Mouse (Mus musculus): ENCODE measurements around the gene Reep6.

Reep6 gene

GRCm38 (mm10) chr10:80348981-80349380 lies 19.2 kb downstream of the Reep6 start:
- no peak for DNase-seq (ENCODE audit: extremely low spot score, low read depth, low spot score)

DNA sequence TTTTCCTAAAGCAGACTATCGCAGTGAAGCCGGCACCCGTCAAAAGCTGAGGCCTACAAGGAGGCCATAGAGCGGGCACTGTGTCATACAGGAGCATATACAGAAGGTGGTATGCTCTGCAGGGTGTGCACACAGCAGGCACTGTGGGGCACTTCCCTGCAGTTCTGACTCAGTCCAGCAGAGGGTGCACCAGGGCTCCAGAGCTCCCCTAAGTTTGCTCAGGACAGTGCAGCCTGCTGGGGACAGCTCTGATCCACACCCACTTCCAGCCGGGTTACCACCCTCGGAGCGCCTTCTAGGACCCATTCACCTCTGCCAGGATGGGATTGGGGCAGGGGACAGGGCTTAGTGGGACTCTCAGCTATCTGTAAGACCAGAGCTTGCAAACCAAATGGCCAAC lies 20.5 kb downstream of the Reep6 start:
- DNase-seq (ENCODE audit: extremely low spot score, low read depth, low spot score) = peak; percentile 69

GRCm38 (mm10) chr10:80351896-80352295 lies 22.1 kb downstream of the Reep6 start:
- no peak for DNase-seq (ENCODE audit: extremely low spot score, low read depth, low spot score)

DNA sequence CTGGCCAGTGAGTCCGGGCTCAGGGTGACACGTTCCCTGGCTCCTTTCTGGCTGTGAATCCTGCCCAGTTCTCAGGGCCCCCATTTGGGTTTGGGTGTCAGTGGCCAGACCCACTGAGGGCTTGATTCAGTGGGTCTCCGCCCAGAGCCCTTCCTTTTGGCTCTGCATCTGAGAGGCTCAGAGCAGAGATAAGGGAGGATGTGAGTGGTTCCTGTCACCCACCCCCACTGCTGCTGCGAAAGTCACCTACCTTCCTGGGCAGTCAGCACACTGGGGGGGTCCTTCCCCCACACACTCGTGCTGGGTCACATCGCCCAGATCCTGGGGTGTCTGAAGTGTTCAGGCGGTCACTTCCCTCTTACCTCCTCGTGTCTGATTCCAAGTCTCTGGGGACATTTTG lies 23.0 kb downstream of the Reep6 start:
- no peak for DNase-seq (ENCODE audit: extremely low spot score, low read depth, low spot score)

DNA sequence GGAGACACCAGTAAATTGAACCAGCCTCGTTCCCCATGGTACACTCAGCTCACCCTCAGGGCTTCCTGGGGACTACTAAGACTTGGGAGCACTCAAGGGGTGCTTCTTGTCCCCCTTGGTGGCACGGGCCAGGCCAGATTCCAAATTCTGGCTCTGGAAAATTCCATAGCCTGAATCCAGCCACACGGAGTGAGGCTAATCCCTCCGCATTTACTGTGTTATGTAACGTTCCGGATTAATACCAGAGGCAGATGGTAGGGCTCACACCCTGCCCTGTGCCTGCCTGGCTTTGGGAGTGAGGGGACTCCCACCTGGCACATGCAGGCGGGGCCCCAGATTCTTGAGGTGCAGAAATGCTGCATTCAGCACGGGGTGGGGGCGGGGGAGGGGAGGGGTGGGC lies 25.7 kb downstream of the Reep6 start:
- DNase-seq (ENCODE audit: extremely low spot score, low read depth, low spot score) = no peak

GRCm38 (mm10) chr10:80356001-80356682 lies 26.4 kb downstream of the Reep6 start, which contains the start of gene Plk5:
Gene Plk5 (plus strand): TSS chr10:80356459.
- no peak for DNase-seq (ENCODE audit: extremely low spot score, low read depth, low spot score)

DNA sequence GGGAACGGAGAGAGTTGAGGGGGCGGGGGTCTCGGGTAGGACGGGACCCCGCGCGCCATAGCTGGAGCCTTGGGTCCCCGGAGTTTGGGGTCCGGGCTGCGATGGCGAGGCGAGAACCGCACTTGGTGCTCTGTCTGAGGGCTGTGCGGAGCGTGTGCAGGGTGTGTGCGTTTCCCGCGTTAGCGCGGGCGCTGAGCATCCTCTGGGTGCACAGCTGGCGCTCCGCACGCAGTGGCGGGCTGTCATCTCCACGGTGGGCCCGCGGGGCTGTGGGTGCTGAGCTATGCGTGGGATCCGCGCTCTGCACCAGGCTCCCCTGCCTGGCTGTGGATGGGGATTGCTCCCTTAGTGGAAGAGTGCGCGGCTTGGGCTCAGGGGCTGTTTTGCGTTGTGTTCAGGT lies 27.0 kb downstream of the Reep6 start:
- DNase-seq (ENCODE audit: extremely low spot score, low read depth, low spot score) = no peak

DNA sequence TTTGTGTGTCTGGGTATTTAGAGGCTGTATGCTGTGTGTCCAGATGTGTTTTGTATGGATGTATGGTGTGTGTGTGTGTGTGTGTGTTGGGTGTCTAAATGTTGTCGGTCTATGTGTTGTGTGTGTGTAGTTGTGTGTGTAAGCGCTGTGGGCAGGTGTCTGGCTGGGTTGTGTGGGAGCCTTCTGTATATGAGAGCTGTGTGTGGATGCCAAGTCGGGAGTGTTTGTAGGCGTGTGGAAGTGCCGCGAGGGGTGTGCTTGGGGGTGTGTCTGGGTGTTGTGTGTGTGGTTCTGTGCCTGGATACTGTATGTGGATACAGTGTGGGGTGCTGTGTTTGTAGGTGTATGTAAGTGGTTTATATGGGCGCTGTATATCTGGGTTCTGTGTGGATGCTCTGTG lies 27.6 kb downstream of the Reep6 start:
- DNase-seq (ENCODE audit: extremely low spot score, low read depth, low spot score) = no peak

- no peak for DNase-seq (ENCODE audit: extremely low spot score, low read depth, low spot score)
Measured at GRCm38 (mm10) chr10:80357994-80358639, 28.4 kb downstream of the Reep6 start.

- DNase-seq (ENCODE audit: extremely low spot score, low read depth, low spot score) = no peak
Measured at GRCm38 (mm10) chr10:80363734-80364133, 34.0 kb downstream of the Reep6 start.

GRCm38 (mm10) chr10:80365736-80366135 lies 36.0 kb downstream of the Reep6 start:
- DNase-seq (ENCODE audit: extremely low spot score, low read depth, low spot score) = no peak

DNA sequence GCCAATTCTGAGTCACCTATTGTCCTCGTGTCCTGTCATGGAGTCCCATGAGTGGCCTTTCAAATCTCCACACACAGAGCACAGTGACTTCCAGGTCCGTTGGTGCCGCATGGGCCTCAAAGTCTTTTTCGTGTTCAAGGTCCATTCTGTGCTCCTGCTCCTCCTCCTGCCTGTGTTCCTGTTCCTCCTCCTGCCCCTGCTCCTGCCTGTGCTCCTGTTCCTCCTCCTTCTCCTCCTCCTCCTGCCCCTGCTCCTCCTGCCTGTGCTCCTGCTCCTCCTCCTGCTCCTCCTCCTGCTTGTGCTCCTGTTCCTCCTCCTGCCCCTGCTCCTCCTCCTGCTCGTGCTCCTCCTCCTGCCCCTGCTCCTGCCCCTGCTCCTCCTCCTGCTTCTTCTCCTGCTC lies 38.2 kb downstream of the Reep6 start:
- no peak for DNase-seq (ENCODE audit: extremely low spot score, low read depth, low spot score)

- no peak for DNase-seq (ENCODE audit: extremely low spot score, low read depth, low spot score)
Measured at GRCm38 (mm10) chr10:80368392-80368791, 38.6 kb downstream of the Reep6 start.

GRCm38 (mm10) chr10:80369995-80370747 lies 40.4 kb downstream of the Reep6 start:
- no peak for DNase-seq (ENCODE audit: extremely low spot score, low read depth, low spot score)

- peak; percentile 49 for DNase-seq (ENCODE audit: extremely low spot score, low read depth, low spot score)
Measured at GRCm38 (mm10) chr10:80371411-80371966, 41.7 kb downstream of the Reep6 start.

DNA sequence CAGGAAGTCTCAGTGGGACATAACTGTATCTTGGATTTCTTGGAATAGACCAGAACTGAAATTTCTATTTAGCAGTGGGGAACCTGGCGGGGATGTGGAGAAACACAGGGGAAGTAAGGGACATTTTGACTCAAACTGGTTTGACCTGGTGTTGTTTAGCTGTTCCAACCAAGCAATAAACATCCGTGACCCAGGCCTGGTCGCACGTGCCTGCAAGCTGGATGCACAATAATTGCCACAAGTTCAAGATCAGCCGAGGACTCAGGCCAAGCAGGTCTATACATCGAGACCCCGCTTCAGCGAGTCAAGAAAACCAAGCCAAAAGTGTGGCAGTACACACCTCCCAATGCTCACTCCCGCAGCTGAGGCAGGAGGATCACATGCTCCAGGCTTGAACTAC lies 42.2 kb downstream of the Reep6 start:
- no peak for DNase-seq (ENCODE audit: extremely low spot score, low read depth, low spot score)

DNA sequence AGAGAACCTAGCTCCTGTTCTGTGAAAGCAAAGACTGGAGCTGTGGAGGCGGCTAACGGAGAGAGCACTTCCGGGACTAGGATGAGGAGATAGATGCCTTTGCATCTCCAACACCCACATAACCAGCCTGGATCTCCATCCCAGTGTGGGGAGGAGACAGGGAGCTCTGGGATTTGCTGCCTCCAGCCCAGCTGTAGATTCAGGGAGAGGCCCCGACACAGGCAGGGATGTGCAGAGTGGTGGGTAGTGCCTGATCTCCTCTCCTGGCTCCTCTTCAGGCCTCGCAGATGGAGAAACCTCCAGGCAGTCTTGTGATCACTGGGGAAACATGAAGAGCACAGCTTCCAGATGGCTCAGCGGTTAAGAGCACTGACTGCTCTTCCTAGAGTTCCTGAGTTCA lies 43.0 kb downstream of the Reep6 start:
- no peak for DNase-seq (ENCODE audit: extremely low spot score, low read depth, low spot score)

DNA sequence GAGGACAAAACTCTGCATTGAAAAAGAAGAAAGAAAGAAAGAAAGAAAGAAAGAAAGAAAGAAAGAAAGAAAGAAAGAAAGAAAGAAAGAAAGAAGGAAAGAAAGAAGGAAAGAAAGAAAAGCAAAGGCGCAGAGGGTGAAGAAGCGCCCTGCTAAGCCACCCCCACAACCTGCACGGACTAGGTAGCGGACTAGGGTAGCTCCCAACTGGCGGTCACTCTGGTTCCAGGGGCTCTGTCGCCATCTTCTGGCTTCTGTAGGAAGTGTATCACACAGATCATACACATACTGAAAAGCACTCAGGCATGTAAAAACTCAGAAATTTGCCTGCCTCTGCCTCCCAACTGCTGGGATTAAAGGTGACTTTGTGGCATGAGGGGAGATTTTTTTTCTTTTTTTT lies 44.3 kb downstream of the Reep6 start:
- no peak for DNase-seq (ENCODE audit: extremely low spot score, low read depth, low spot score)

- peak; percentile 76 for DNase-seq (ENCODE audit: extremely low spot score, low read depth, low spot score)
Measured at GRCm38 (mm10) chr10:80376160-80376559, 46.4 kb downstream of the Reep6 start.

DNA sequence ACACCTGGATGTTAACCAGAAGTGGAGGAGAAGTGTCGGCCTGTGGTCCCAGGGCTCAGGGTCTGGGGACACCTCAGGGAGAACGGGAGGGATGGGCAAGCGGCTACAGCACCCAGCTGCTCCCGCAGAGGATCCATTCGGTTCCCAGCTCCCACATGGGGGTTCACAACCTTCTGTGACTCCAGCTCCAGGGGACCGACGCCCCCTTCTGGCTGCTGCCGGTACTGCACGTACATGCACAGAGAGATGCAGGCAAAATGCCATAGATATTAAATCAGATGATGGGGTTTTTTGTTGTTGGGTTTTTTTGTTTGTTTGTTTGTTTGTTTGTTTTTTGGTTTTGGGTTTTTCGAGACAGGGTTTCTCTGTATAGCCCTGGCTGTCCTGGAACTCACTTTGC lies 48.0 kb downstream of the Reep6 start:
- no peak for DNase-seq (ENCODE audit: extremely low spot score, low read depth, low spot score)

DNA sequence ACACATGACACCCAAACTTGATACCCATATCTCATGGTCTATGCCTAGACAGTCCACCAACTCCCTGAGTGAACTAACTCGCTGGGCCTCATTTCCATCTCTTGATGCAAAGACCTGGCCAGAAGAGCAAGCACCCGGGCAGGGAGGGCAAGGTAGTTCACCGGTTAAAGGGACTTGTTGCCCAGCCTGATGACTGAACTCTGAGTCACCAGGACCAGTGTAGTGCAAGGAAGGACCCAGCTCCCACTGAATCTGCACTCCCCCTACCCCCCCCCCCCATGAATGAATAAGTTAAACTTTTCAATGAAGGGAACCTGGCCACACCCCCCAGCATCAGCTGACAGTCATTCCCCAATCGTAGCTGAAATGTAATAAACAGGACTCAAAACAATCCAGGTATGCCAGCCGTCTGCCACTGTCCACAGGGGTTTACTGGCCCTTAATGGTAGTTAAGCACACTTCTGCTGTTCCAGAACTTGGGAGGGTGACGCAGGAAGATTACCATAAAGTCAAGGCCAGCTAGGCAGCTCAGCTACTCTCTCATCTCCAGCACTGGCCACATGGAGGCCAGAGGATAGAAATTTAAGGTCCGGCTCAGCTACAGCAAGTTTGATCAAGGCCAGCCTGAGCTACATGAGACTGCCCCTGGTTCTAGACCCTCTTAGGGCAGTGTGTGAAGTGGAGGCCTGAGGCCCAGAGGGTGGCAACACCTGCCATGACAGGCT lies 53.0 kb downstream of the Reep6 start:
- DNase-seq (ENCODE audit: extremely low spot score, low read depth, low spot score) = no peak
